Mouse (Mus musculus): ENCODE data around the gene Tor4a. TPM values are rescaled to one million over a fixed set of nuclear protein-coding genes. Genes with fewer than 3 reads are reported as not detected.

Gene Tor4a
- polyA plus RNA-seq, 2 experiments from 2014 or later = 60.5 to 94.3 TPM

GRCm38 (mm10) chr2:25224766-25225752 is 28.4 kb upstream of the Tor4a start:
- peak; percentile 86 for ATAC-seq

GRCm38 (mm10) chr2:25224492-25224765 is 27.7 kb upstream of the Tor4a start, which contains the start of gene Tubb4b:
Tubb4b (minus strand) TSS chr2:25224702.
- no peak for ATAC-seq

- peak; percentile 12 for ATAC-seq
Observed at GRCm38 (mm10) chr2:25223681-25224491, 27.2 kb upstream of the Tor4a start.

- no peak for ATAC-seq
Observed at GRCm38 (mm10) chr2:25221331-25221772, 24.7 kb upstream of the Tor4a start.

GRCm38 (mm10) chr2:25218445-25218844 is 21.8 kb upstream of the Tor4a start, which contains the start of gene Fam166a:
Fam166a (plus strand) TSS chr2:25218745.
- ATAC-seq = no peak

GRCm38 (mm10) chr2:25217666-25218065 is 21.0 kb upstream of the Tor4a start:
- no peak for ATAC-seq

GRCm38 (mm10) chr2:25214444-25214843 is 17.8 kb upstream of the Tor4a start, which contains the start of gene Stpg3:
Stpg3 (minus strand) TSS chr2:25214637.
- ATAC-seq = no peak

- ATAC-seq = no peak
Observed at GRCm38 (mm10) chr2:25213266-25213865, 16.7 kb upstream of the Tor4a start.

- ATAC-seq = peak; percentile 98
Observed at GRCm38 (mm10) chr2:25211121-25211670, 14.5 kb upstream of the Tor4a start, which contains the start of gene Nelfb. Nelfb (minus strand) TSS chr2:25211489.

- peak; percentile 20 for ATAC-seq
Observed at GRCm38 (mm10) chr2:25210686-25211085, 14.0 kb upstream of the Tor4a start.

GRCm38 (mm10) chr2:25207593-25207992 is 10.9 kb upstream of the Tor4a start:
- no peak for ATAC-seq

GRCm38 (mm10) chr2:25203631-25204214 is 7.0 kb upstream of the Tor4a start:
- ATAC-seq = no peak

GRCm38 (mm10) chr2:25200631-25201030 is 3.9 kb upstream of the Tor4a start:
- ATAC-seq = no peak

- ATAC-seq = no peak
Observed at GRCm38 (mm10) chr2:25197946-25198345, 1.3 kb upstream of the Tor4a start.

- ATAC-seq = no peak
Observed at GRCm38 (mm10) chr2:25197191-25197590, 505 bp upstream of the Tor4a start.

GRCm38 (mm10) chr2:25195211-25196156 is 1.2 kb downstream of the Tor4a start:
- peak; percentile 50 for ATAC-seq

- ATAC-seq = no peak
Observed at GRCm38 (mm10) chr2:25194486-25195171, 2.1 kb downstream of the Tor4a start.

- no peak for ATAC-seq
Observed at GRCm38 (mm10) chr2:25194006-25194405, 2.7 kb downstream of the Tor4a start.

- peak; percentile 74 for ATAC-seq
Observed at GRCm38 (mm10) chr2:25193330-25193770, 3.3 kb downstream of the Tor4a start.

- ATAC-seq = no peak
Observed at GRCm38 (mm10) chr2:25187841-25188240, 8.8 kb downstream of the Tor4a start.
